Mouse (Mus musculus) lung, postnatal 25 days (tissue): ENCODE data around the gene Gfod1.

ENCODE experiments used
- DNase-seq: peaks from one replicate; pipeline ENCODE4 v3.0.0; 2022; ENCODE audit warnings: low spot score

Gfod1 gene

DNA sequence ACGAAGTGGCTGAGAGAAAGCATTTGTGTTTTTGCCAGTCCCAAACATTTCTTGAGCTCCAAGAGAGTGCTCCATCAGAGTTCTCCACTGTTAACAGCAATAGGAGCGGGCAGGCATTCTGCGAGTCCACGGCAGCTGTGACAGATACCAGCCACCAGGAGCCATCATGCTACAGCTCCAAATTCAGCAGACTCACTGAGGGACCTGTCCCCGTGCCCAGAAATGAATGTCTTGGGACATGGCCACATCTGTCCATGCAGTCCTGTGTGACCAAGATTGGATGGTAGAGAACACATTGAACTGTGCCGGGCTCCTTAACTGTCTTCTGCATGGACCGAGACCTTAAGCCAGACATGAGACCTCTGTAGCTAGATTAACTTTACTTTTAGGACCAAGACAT is 100.7 kb downstream of the Gfod1 start:
- DNase-seq = no peak

- DNase-seq = no peak
Observed at GRCm38 (mm10) chr13:43202351-43202750, 101.6 kb downstream of the Gfod1 start.

DNA sequence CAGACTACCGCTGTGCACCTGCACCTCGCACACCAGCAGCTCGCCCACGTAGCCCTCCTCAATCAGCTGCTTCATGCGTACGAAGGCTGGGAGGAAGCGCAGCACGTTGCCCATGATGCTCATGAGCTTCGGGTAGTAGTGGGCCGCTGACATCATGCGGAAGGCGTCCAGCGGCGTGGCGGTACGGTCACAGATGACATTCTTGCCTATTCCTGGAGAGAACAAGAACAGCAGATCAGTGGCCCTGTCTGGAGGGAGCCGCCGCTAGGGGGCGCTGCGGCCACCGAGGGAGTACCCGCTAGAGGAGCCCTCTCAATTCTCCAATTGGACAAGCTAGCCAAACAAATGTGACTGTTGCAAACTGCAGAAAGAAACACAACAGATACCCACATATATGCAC is 102.9 kb downstream of the Gfod1 start:
- DNase-seq = no peak

DNA sequence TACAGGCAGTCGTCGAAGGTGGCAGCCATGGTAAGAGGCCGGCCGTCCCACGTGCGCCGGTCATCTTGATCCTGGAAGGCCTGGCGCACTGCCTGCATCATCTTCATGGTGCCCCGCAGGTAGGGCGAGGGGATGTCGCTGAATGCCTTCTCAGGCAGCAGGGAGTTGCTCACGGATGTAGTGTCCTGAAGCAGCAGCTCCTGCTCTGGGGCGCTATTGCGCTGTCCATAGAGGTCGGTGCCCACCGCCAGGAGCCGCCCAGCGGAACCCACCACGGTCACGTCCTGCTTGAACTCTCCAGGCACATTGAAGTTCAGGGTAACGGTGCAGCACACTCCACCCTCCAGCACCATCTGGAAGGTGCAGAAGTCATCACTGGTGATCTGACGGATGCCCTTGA is 103.5 kb downstream of the Gfod1 start:
- DNase-seq = no peak

DNA sequence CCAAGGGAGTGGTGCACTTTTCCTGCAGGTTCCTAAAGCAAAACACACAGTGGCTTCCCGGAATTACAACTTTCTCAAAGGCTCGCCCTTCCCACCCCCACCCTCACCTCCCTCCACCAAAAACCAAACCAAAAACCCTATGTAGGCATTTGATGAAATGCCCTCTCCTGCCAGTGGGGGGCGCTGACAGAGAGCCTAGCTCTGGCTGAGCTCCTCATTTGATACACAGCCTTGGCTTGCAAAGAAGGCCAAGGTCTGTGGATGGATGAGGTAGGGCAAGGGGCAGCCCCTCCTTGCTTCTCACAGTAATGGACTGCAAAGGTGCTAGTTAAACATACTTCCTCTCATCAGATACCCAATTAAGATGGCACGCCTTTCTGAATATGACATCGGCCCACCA is 104.2 kb downstream of the Gfod1 start:
- DNase-seq = no peak

GRCm38 (mm10) chr13:43199282-43199681 is 104.7 kb downstream of the Gfod1 start:
- DNase-seq = no peak

- no peak for DNase-seq
Observed at GRCm38 (mm10) chr13:43197187-43197586, 106.8 kb downstream of the Gfod1 start.

- DNase-seq = no peak
Observed at GRCm38 (mm10) chr13:43196000-43196399, 108.0 kb downstream of the Gfod1 start.

DNA sequence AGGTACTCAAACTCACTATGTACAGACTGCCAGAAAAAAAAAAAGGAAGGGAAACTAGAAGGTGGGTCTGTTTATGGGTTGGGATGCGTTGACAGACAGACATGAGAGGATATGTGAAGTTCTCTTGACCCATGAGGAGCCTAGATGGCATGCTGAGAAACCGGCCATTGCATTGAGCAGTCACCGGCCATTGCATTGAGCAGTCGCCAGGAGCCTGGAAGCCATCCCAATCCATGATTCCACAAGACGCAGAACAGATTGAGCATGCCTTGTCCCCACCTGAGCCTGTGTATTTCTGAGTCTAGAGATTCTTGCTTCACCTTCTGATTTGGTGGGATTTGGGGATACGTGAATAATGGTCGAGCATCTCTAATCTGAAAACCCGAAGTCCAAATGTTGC is 110.0 kb downstream of the Gfod1 start:
- no peak for DNase-seq

DNA sequence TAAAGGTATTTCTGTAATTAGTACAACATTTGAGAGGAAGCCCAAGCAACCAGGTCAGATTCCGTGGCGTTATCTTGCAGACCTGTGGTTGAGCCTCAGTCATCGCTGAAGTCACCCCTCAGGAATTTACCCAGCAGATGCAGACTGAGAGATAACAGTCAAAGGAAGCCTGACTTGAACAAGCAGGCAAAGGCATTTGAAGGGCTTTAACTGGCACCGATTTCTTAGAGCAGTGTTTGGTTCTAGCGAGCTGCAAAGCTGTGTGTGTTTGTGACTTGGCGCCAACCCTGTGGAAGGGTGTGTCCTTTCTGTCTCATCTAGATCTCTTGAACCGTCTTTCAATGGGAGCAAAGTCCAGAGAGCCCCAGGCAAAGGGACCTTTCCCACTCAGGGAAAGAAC is 110.7 kb downstream of the Gfod1 start:
- DNase-seq = peak; percentile 76

DNA sequence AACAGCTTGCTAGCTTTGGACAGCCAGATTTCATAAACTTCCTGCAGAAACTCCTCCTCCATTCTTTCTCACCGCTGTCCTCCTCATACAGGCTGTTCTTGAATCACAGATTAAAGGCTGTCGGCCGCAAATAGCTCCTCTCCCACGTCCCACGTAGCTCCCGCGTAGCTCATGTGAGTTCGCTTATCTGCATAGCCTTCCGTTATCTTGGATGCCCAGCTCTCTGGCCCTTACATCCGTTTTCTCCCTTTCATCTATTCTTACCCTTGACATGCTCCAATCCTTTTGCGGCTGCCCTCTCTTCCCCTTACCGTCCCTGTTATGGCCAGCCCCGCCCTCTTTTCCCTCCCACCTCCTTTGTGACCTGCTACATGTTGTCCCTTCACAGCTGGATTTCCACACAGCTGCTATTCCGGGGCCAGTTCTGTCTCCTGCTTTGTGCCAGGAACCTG is 112.2 kb downstream of the Gfod1 start:
- DNase-seq = no peak

DNA sequence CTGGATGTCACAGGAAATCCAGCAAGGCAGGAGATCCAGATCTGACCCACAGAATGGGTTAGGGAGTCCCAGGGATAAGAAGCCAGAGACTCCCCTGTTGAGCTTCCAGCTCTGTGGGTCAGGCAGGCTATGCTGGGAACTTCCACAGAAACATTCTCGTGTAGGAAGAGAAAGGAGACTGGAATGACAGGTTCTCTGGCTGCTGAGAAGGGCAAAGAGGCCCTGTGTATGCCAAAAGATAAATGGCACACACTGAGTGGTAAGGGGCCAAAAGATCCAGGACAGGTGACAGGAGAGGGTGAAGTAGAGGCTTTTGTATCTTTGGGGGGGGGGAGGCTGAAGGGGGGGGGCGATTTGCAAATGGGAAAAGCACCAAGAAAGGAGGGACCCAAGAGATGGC is 112.7 kb downstream of the Gfod1 start:
- no peak for DNase-seq

DNA sequence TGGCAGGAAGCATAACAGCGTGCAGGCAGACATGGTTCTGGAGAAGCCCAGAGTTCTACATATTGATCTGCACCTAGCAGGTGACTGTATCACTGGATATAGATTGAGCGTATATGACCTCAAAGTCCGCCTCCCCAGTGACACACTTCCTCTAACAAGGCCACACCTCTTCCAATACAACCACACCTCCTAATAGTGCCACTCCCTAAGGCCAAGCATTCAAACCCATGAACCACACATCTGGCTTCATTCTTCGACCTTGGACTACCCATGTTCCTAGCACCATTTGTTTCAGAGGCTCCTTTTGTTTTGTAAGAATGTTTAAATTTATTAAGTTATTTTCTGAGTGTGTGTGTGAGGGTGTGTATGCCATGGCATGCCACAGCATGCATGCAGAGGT is 116.2 kb downstream of the Gfod1 start:
- DNase-seq = no peak

GRCm38 (mm10) chr13:43183248-43184055 is 120.5 kb downstream of the Gfod1 start:
- DNase-seq = no peak

DNA sequence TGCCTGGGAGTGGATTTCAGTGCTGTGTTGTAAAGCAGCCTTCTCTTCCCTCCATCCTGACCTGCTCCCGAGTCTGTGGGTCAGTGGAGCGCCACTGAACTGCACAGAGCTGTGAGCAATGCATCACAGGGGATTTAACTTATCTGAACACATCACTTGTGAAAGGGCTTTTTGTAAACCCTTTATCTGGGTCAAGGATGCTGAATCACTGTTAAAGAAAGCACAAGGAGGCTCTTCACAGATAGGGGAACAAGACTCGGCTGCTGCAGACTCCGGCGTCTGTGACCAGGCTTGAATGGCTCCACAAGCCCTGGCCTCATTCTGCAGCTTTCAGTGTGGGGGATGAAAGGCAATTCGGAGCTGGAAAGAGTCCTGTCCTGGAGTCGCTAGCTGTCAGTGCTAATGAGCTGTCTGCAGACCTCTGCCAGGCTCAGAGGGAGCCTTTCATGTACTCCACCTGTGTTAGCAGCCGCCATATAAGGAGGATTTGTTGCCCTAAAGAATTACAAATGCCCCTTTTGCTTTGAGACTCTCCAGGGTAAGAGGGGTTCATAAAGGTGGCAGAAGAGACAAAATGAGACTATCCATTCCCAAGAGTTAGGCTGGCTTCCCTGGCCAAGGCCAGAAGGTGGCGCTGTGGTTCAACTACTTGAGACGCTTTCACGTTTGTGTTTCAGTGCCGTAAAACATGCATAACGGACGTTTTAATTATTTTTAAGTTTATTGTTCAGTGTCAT is 121.3 kb downstream of the Gfod1 start:
- DNase-seq = peak; percentile 81

DNA sequence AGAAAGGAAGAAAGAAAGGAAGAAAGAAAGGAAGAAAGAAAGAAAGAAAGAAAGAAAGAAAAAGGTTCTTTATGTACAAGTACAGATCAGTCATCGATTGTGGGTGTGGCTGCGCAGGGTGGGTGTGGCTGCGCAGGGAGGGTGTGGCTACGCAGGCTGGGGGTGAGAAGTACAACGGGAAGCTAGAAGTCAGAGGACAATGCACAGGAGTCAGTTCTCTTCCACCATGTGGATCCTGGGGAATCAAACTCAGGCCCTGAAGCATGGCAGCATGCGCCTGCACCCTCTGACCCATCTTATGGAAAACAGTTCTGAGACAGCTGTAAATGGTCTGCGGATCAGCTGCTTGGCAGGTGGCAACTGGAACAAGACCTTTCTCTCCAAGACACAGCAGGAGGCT is 122.9 kb downstream of the Gfod1 start:
- DNase-seq = no peak

- no peak for DNase-seq
Observed at GRCm38 (mm10) chr13:43177317-43177716, 126.7 kb downstream of the Gfod1 start.

DNA sequence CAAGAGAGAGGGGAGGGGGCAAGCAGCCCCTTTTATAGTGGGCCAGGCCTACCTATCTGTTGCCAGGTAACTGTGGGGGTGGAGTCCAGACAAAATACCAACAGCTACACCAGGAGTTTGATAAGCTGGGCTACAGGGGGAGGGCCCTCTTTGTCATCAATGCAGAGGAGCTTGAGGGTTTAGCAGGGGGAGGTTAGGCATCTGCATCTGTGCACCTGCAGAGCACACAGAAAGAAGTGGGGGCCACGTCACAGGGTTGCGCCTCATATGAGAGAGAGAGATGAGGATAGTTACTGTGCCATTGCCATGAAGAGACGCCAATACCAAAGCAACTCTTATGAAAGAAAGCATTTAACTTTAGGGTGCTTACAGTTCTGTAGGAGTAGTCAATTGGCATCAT is 127.3 kb downstream of the Gfod1 start:
- no peak for DNase-seq

DNA sequence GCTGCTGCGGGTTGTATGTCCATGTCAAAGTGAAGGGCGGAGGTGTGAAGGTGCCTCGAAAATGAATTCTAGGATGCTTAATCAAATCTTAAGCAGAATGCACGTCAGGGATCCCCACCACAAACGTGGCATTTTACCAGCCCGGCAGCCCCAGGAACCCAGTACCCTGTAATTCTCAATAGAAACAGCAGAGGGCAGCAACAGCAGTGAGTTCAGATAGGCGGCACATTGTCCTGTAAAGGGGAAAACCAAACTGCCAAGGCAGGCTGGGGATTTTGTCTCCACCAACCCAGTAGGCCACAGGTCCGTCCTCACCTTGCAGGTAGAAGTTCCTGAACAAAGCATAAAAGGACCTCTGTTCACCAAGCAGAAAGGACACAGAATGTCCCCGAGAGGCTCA is 130.7 kb downstream of the Gfod1 start:
- DNase-seq = peak; percentile 81

GRCm38 (mm10) chr13:43172036-43172713 is 131.8 kb downstream of the Gfod1 start:
- no peak for DNase-seq

GRCm38 (mm10) chr13:43171020-43171710 is 132.8 kb downstream of the Gfod1 start, which contains the start of gene Tbc1d7:
Gene Tbc1d7 (minus strand): TSS chr13:43171501.
- DNase-seq = peak; percentile 97

DNA sequence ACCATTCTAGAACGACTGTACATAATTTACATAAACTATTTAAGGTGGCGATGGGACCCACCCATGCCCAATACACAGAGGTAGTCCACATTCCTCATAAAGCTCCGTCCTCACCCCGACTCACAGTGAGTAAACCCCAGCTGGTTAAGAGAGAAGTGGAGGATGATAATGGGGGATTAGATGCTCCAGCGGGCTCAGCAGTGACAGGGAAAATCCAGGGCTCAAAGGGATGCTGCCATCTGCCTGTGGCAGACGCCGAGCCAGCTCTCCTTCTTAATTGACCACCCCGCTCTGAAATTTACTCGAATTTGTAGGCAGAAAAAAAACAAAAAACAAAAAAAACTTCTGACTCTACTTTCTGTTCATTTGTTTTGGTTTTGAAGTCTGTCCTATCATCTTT is 136.3 kb downstream of the Gfod1 start:
- no peak for DNase-seq
